Mouse (Mus musculus): ENCODE results near the gene Nrxn2. TPM values are rescaled to one million over a fixed set of nuclear protein-coding genes. Genes with fewer than 3 reads are reported as not detected.

The Nrxn2 gene
- polyA plus RNA-seq, 1 experiment = 0.01 TPM

DNA sequence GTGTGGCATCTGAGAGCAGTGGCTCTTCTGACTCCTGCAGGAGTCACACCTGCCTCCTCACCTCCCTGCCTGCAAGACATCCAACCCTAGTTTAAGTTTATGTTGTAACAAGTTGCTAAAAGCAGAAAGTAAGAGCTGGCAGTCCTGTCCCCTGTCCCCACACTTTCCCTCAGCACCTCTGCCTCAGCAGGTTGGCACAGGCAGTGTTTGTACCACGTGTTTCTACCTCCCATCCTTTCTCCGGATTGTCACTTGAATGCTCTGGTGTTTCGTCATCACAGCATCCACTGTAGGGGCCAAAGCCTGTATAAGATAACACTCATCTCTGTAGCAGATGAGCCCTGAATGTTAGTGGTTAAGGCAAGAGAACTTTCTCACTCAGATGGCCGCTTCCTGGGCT lies 106.5 kb downstream of the Nrxn2 start:
- Histone ChIP-seq H3K27me3 (ENCODE audit: control insufficient read depth, insufficient read depth, insufficient read length) (peaks cover 41% of the 10 kb centered on the region), H3K4me3 (no peak overlapping the region), H3K36me3 (ENCODE audit: control insufficient read depth, insufficient read depth) (no peaks in the 10 kb centered on the region), H3K4me2 (ENCODE audit: low read depth) (no peak overlapping the region), H3ac (ENCODE audit: control insufficient read depth, insufficient read length) (no peak overlapping the region), H3K79me2 (ENCODE audit: control insufficient read depth, insufficient read depth) (no peaks in the 10 kb centered on the region)
- TF ChIP-seq CEBPB (IDR thresholded peaks at IDR 0.05; ENCODE audit: insufficient read depth, poor library complexity, severe bottlenecking) = no peak
- TF ChIP-seq POLR2A (IDR thresholded peaks at IDR 0.05; ENCODE audit: insufficient read length, low read depth) = no peak
- TF ChIP-seq MAX (IDR thresholded peaks at IDR 0.05; ENCODE audit: low read depth) = no peak
- no peak for TF ChIP-seq SRF (IDR thresholded peaks at IDR 0.05; ENCODE audit: control insufficient read depth, insufficient read length, low read depth)
- TF ChIP-seq MYOD1 (IDR thresholded peaks at IDR 0.05; ENCODE audit: control insufficient read depth in 1 of 3, insufficient read length in 2 of 3, low read depth in 2 of 3) = no peak
- TF ChIP-seq MYOG (IDR thresholded peaks at IDR 0.05; ENCODE audit: control insufficient read depth in 1 of 3, insufficient read depth in 1 of 3, insufficient read length in 2 of 3, low read depth in 2 of 3) = no peak
- no peak for TF ChIP-seq USF1 (IDR thresholded peaks at IDR 0.05; ENCODE audit: low read depth)

DNA sequence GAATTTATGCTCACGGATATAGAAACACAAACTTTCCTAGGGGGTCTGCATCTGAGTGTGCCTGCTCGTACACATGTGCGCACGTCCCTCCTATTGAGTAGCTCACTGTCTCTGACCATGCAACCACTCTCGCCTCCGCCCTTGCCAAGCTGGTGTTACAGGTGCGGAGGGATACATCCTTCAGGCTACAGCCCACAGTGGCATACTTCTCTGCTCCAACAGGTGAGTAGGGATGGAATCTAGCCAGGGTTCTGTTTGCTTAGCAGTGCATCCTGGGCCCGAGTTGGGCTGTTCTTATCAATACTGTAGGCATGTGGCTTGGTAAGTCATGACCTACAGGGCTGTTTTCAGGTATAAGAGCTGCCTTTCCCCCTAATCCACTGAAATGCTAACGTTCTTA lies 107.5 kb downstream of the Nrxn2 start:
- H3ac ChIP-seq (ENCODE audit: control insufficient read depth, insufficient read length) = no peak overlapping the region
- no peak for TF ChIP-seq E2F4 (IDR thresholded peaks at IDR 0.05; ENCODE audit: insufficient read depth)
- no peak for TF ChIP-seq TCF12 (IDR thresholded peaks at IDR 0.05; ENCODE audit: insufficient read depth, poor library complexity, severe bottlenecking)

DNA sequence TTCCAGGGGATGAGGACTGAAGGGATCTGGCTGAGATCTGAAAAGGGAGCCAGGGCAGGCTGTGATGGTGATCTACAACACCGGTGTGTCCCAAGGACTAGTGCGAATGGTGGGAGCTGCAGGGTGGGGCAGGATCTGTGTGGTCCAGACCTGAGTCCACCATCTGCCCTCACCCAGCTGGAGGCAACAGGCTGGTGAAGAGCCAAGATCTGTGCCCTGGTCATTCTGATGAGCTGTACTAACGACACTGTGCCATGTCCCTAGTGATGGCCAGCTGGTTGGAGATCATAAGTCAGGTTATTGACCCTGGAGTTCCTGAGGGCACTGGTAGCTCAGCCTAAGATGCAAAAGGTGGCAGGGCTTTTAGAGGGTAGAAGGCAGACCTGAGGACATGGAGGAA lies 108.9 kb downstream of the Nrxn2 start:
- Histone ChIP-seq H3K4me2 (ENCODE audit: low read depth) (no peak overlapping the region), H3K79me2 (ENCODE audit: control insufficient read depth, insufficient read depth) (no peaks in the 10 kb centered on the region), H3K36me3 (ENCODE audit: control insufficient read depth, insufficient read depth) (no peaks in the 10 kb centered on the region), H3K4me3 (no peak overlapping the region), H3K27me3 (ENCODE audit: control insufficient read depth, insufficient read depth, insufficient read length) (peaks cover 56% of the 10 kb centered on the region), H3ac (ENCODE audit: control insufficient read depth, insufficient read length) (no peak overlapping the region)
- TF ChIP-seq TCF3 (IDR thresholded peaks at IDR 0.05; ENCODE audit: insufficient read length, low read depth) = no peak
- no peak for TF ChIP-seq MYOG (IDR thresholded peaks at IDR 0.05; ENCODE audit: control insufficient read depth in 1 of 3, insufficient read depth in 1 of 3, insufficient read length in 2 of 3, low read depth in 2 of 3)
- TF ChIP-seq CEBPB (IDR thresholded peaks at IDR 0.05; ENCODE audit: insufficient read depth, poor library complexity, severe bottlenecking) = no peak

More for the DNA sequence above, 107.5 kb downstream of the Nrxn2 start:
- Histone ChIP-seq H3K36me3 (ENCODE audit: control insufficient read depth, insufficient read depth) (no peaks in the 10 kb centered on the region), H3K4me2 (ENCODE audit: low read depth) (no peak overlapping the region), H3K4me3 (no peak overlapping the region), H3K79me2 (ENCODE audit: control insufficient read depth, insufficient read depth) (no peaks in the 10 kb centered on the region), H3K27me3 (ENCODE audit: control insufficient read depth, insufficient read depth, insufficient read length) (peaks cover 46% of the 10 kb centered on the region)

DNA sequence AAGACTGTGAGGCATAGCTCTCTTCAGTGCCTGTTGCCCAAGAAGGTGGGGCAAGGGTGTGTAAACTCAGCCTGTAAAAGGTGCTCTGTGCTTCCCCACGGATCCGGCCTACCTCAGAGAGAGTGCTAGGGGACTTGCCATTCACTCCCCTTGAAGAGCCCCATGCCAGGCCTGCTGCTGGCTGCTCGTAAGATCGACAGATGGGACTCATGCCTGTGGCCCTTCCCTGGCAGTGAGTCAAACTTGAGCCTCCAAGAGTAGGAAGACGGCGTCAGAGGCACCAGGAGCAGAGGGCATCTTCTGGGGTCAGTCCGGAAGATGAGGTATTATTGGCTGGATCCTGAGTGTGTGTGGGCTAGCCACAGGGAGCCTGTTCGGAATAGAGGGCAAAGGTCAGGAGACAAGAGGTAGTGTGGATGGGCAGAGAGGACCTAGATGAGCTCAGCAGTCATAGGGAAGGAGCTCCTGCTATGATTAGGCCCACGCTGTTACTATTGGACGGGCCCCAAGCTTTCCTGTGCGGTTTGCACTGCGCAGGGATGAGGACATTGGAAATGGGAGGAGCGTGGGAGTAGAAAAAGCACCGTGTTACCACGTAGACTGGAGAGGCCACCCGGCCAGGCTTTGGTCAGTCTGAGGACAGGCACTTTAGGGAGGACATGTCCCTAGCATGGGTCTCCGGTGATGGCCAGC lies 109.5 kb downstream of the Nrxn2 start:
- Histone ChIP-seq H3K27me3 (ENCODE audit: control insufficient read depth, insufficient read depth, insufficient read length) (peaks cover 53% of the 10 kb centered on the region), H3K4me3 (no peak overlapping the region), H3K79me2 (ENCODE audit: control insufficient read depth, insufficient read depth) (no peaks in the 10 kb centered on the region), H3K4me2 (ENCODE audit: low read depth) (no peak overlapping the region), H3ac (ENCODE audit: control insufficient read depth, insufficient read length) (no peak overlapping the region), H3K36me3 (ENCODE audit: control insufficient read depth, insufficient read depth) (no peaks in the 10 kb centered on the region)
- TF ChIP-seq USF1 (IDR thresholded peaks at IDR 0.05; ENCODE audit: low read depth) (no peak), SRF (IDR thresholded peaks at IDR 0.05; ENCODE audit: control insufficient read depth, insufficient read length, low read depth) (no peak), MAX (IDR thresholded peaks at IDR 0.05; ENCODE audit: low read depth) (no peak), CEBPB (IDR thresholded peaks at IDR 0.05; ENCODE audit: insufficient read depth, poor library complexity, severe bottlenecking) (no peak), E2F4 (IDR thresholded peaks at IDR 0.05; ENCODE audit: insufficient read depth) (no peak), MYOD1 (IDR thresholded peaks at IDR 0.05; ENCODE audit: control insufficient read depth in 1 of 3, insufficient read length in 2 of 3, low read depth in 2 of 3) (no peak), TCF3 (IDR thresholded peaks at IDR 0.05; ENCODE audit: insufficient read length, low read depth) (no peak), POLR2A (IDR thresholded peaks at IDR 0.05; ENCODE audit: insufficient read length, low read depth) (no peak), REST (IDR thresholded peaks at IDR 0.05; ENCODE audit: insufficient read depth, insufficient read length) (no peak), TCF12 (IDR thresholded peaks at IDR 0.05; ENCODE audit: insufficient read depth, poor library complexity, severe bottlenecking) (no peak), MYOG (IDR thresholded peaks at IDR 0.05; ENCODE audit: control insufficient read depth in 1 of 3, insufficient read depth in 1 of 3, insufficient read length in 2 of 3, low read depth in 2 of 3) (no peak), POLR2AphosphoS2 (IDR thresholded peaks at IDR 0.05; ENCODE audit: insufficient read length, low read depth) (no peak)

DNA sequence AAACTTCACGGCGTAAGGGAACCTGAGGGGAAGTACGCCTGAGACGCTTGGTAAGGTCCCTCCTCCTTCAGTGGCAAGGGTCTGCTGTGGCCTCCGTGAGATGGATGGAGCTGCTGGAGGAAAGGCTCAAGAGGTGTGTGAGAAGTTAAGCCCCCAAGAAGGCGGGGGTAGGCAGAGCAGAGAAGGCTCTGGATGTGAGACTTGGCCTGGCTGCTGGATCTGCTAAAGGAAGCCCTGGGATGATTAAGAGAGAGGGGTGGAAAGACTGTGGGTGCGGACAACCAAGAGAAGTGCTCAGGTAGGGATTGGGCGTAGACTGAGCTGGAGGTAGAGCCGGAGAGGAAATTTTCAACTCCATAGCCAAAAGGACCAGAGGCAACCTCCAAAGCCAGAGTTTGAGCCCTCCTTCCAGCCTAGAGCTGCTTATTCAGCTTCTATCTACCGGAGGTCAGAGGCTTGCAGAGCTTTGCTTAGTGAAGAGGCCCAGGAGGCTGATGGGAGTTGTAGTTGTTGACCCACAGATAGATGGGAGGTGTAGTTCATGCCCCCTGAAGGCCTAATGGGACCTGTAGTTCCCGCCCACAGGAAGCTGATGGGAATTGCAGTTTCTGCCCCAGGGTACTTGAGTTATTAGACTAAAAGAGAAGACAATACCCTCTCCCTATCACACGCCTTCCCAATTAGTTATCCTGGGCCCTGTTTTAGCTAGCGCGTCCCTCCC lies 110.9 kb downstream of the Nrxn2 start:
- Histone ChIP-seq H3K4me3 (no peak overlapping the region), H3K27me3 (ENCODE audit: control insufficient read depth, insufficient read depth, insufficient read length) (peaks cover 56% of the 10 kb centered on the region), H3K4me2 (ENCODE audit: low read depth) (no peak overlapping the region), H3K36me3 (ENCODE audit: control insufficient read depth, insufficient read depth) (no peaks in the 10 kb centered on the region), H3K79me2 (ENCODE audit: control insufficient read depth, insufficient read depth) (no peaks in the 10 kb centered on the region), H3ac (ENCODE audit: control insufficient read depth, insufficient read length) (no peak overlapping the region)
- TF ChIP-seq MAX (IDR thresholded peaks at IDR 0.05; ENCODE audit: low read depth) (no peak), CEBPB (IDR thresholded peaks at IDR 0.05; ENCODE audit: insufficient read depth, poor library complexity, severe bottlenecking) (no peak), E2F4 (IDR thresholded peaks at IDR 0.05; ENCODE audit: insufficient read depth) (no peak), TCF3 (IDR thresholded peaks at IDR 0.05; ENCODE audit: insufficient read length, low read depth) (no peak), USF1 (IDR thresholded peaks at IDR 0.05; ENCODE audit: low read depth) (no peak), REST (IDR thresholded peaks at IDR 0.05; ENCODE audit: insufficient read depth, insufficient read length) (no peak), MYOG (IDR thresholded peaks at IDR 0.05; ENCODE audit: control insufficient read depth in 1 of 3, insufficient read depth in 1 of 3, insufficient read length in 2 of 3, low read depth in 2 of 3) (no peak), POLR2AphosphoS2 (IDR thresholded peaks at IDR 0.05; ENCODE audit: insufficient read length, low read depth) (no peak), MYOD1 (IDR thresholded peaks at IDR 0.05; ENCODE audit: control insufficient read depth in 1 of 3, insufficient read length in 2 of 3, low read depth in 2 of 3) (no peak), SRF (IDR thresholded peaks at IDR 0.05; ENCODE audit: control insufficient read depth, insufficient read length, low read depth) (no peak), POLR2A (IDR thresholded peaks at IDR 0.05; ENCODE audit: insufficient read length, low read depth) (no peak), TCF12 (IDR thresholded peaks at IDR 0.05; ENCODE audit: insufficient read depth, poor library complexity, severe bottlenecking) (no peak)
